Mouse (Mus musculus) lung, postnatal 0 days (tissue): ENCODE measurements around the gene Fyb.

Experiments used
- CTCF ChIP-seq: IDR thresholded peaks from 2 replicates; pipeline ENCODE4 v1.5.1; 2016; ENCODE audit warnings: antibody characterized with exemption, mild to moderate bottlenecking
- EP300 ChIP-seq: IDR thresholded peaks from 2 replicates; pipeline ENCODE4 v1.6.1; 2016; ENCODE audit warnings: antibody characterized with exemption, mild to moderate bottlenecking, control low read depth

GRCm38 (mm10) chr15:6534592-6534991 is 11.9 kb downstream of the Fyb start:
- TF ChIP-seq CTCF (no peak), EP300 (no peak)
